Mouse (Mus musculus) brain, adult 2 months (tissue): Measurements from ENCODE around the gene Nkx1-2.

ENCODE experiments used
- DNase-seq: peaks from one replicate; pipeline ENCODE4 v3.0.0; 2011; ENCODE audit warnings: low read depth, low spot score

The Nkx1-2 gene

GRCm38 (mm10) chr7:132604720-132605119 is 5.3 kb upstream of the Nkx1-2 start:
- DNase-seq = no peak

GRCm38 (mm10) chr7:132600926-132601325 is 1.5 kb upstream of the Nkx1-2 start:
- no peak for DNase-seq

- no peak for DNase-seq
Observed at GRCm38 (mm10) chr7:132600026-132600425, 589 bp upstream of the Nkx1-2 start.

GRCm38 (mm10) chr7:132597251-132598041 is 2.0 kb downstream of the Nkx1-2 start:
- peak; percentile 17 for DNase-seq

GRCm38 (mm10) chr7:132596557-132597250 is 2.7 kb downstream of the Nkx1-2 start:
- DNase-seq = no peak

- DNase-seq = no peak
Observed at GRCm38 (mm10) chr7:132595787-132596186, 3.6 kb downstream of the Nkx1-2 start.

- no peak for DNase-seq
Observed at GRCm38 (mm10) chr7:132594325-132594724, 5.1 kb downstream of the Nkx1-2 start.

GRCm38 (mm10) chr7:132593762-132594161 is 5.7 kb downstream of the Nkx1-2 start:
- peak; percentile 71 for DNase-seq

- no peak for DNase-seq
Observed at GRCm38 (mm10) chr7:132589610-132590009, 9.8 kb downstream of the Nkx1-2 start.

- peak; percentile 31 for DNase-seq
Observed at GRCm38 (mm10) chr7:132587167-132587566, 12.3 kb downstream of the Nkx1-2 start.

GRCm38 (mm10) chr7:132585695-132586491 is 13.5 kb downstream of the Nkx1-2 start:
- no peak for DNase-seq

GRCm38 (mm10) chr7:132581441-132581840 is 18.0 kb downstream of the Nkx1-2 start:
- DNase-seq = no peak

- DNase-seq = no peak
Observed at GRCm38 (mm10) chr7:132580511-132580910, 18.9 kb downstream of the Nkx1-2 start.

- no peak for DNase-seq
Observed at GRCm38 (mm10) chr7:132576891-132577290, 22.5 kb downstream of the Nkx1-2 start.

- peak; percentile 99 for DNase-seq
Observed at GRCm38 (mm10) chr7:132576116-132576650, 23.3 kb downstream of the Nkx1-2 start, which contains the start of gene Oat. Gene Oat (minus strand): TSS chr7:132576398.

GRCm38 (mm10) chr7:132575623-132576022 is 23.8 kb downstream of the Nkx1-2 start:
- DNase-seq = peak; percentile 98

- no peak for DNase-seq
Observed at GRCm38 (mm10) chr7:132574646-132575045, 24.8 kb downstream of the Nkx1-2 start.

- DNase-seq = no peak
Observed at GRCm38 (mm10) chr7:132573205-132573604, 26.2 kb downstream of the Nkx1-2 start.

- DNase-seq = no peak
Observed at GRCm38 (mm10) chr7:132572738-132573137, 26.7 kb downstream of the Nkx1-2 start.

GRCm38 (mm10) chr7:132571481-132571880 is 28.0 kb downstream of the Nkx1-2 start:
- no peak for DNase-seq

- DNase-seq = peak; percentile 57
Observed at GRCm38 (mm10) chr7:132570071-132570470, 29.4 kb downstream of the Nkx1-2 start.

GRCm38 (mm10) chr7:132568817-132569216 is 30.6 kb downstream of the Nkx1-2 start:
- DNase-seq = no peak
